Mouse (Mus musculus) lung, adult 2 months (tissue): Measurements from ENCODE around the gene Tanc1.

Experiments used
- CTCF ChIP-seq: fragments of 200-500 bp; IDR thresholded peaks from 2 replicates; pipeline ENCODE4 v1.5.1; 2011; ENCODE audit warnings: mild to moderate bottlenecking, low read length, control low read depth; ENCODE audit not compliant: insufficient read depth
- POLR2A ChIP-seq: fragments of 200-500 bp; IDR thresholded peaks from 2 replicates; pipeline ENCODE4 v1.6.1; 2011; ENCODE audit warnings: low read depth, mild to moderate bottlenecking, control low read depth, low read length, borderline replicate concordance; ENCODE audit errors: extremely low read depth

GRCm38 (mm10) chr2:59706806-59707205 is 95.0 kb downstream of the Tanc1 start:
- TF ChIP-seq CTCF, result no peak
- no peak for TF ChIP-seq POLR2A
